Mouse (Mus musculus) layer of hippocampus, postnatal 36 days (tissue): ENCODE measurements at regions not wholly inside any gene's neighbourhood (a gene's known extent, or its start where the extent isn't known, plus 50 kb on each side); places are given as distances from the start of the nearest gene placed in this dataset.
A peak's percentile ranks its signal among the peaks of the same experiment; 100 is the strongest.
"Not testable (repeated sequence)": the region's sequence is repeated elsewhere in the genome, so short reads cannot be mapped to it uniquely, and the experiment has no call there.

Experiments used
- DNase-seq, 2 experiments: peaks; one replicate each; pipeline ENCODE4 v3.0.0; 2022

- no peak for DNase-seq
These were observed 147.9 kb upstream of the Krtap11-1 start for GRCm38 (mm10) chr16:89718921-89719320.

GRCm38 (mm10) chr16:89715716-89716115 lies 144.7 kb upstream of the Krtap11-1 start:
- not testable (repeated sequence) for DNase-seq

DNA sequence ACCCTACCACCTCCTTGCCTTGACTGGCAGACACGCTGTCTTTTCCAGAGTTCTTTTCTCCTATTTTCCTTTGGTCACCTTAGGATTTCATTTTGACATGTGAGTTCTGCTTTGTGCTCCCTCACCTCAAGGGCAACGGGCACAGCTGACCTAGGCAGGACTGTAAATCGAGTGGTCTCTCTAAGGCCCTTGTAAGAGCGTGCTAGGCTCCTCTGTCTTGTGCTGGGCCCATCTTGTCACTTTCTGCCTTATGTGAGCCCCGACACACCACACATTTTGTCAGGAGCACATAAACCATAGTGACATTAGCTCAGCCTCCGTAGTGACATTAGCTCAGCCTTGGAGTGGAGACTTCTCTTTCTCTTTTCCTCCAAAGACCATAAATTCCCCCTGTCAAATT lies 133.3 kb upstream of the Krtap11-1 start:
- DNase-seq = no peak

- DNase-seq = peak; percentile 13 to 16
These were observed 132.2 kb upstream of the Krtap11-1 start for GRCm38 (mm10) chr16:89703158-89703557.

GRCm38 (mm10) chr16:89702406-89702805 lies 131.4 kb upstream of the Krtap11-1 start:
- DNase-seq = no peak

- DNase-seq = no peak
These were observed 130.8 kb upstream of the Krtap11-1 start for GRCm38 (mm10) chr16:89701741-89702140.

DNA sequence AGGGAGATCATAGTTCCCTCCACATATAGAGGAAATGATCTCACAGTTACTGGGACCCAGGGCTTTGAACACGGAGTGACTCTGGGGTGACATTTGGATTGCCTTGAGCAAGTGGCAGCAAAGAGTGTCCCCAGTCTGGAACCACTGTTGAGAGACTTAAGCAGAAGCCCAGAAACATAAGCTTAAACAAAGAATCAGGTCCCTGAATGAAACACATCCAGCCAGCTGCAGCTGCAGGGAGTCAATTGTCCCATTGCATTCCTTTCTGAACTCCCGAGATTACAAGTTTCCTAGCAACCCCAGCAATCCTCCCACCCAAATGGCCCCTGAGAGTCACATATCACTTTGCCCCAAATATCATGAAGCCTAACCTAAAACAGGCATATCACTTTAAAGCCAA lies 128.7 kb upstream of the Krtap11-1 start:
- DNase-seq = no peak

- DNase-seq = no peak
These were observed 124.8 kb upstream of the Krtap11-1 start for GRCm38 (mm10) chr16:89695833-89696232.

- DNase-seq = no peak
These were observed 124.4 kb upstream of the Krtap11-1 start for GRCm38 (mm10) chr16:89695406-89695805.

DNA sequence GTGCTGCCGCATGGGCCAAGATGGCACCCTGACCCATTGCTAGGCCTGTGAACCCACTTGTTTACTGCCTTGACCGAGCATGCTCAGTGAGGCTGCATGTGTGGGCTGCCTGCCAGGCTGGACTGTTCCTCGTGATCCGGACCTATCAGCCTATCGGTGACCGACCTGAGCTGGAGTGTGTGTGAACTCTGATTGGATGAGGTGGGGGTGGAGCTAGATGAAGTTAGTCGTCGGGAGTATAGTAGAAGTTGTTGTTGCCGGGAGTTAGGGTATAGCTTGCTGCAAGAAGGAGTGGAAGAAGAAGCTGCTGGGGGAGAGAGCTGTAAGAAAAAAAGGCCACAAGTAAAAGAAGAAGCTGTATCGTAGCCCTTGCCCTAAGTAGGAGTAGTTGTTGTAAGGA lies 122.3 kb upstream of the Krtap11-1 start:
- DNase-seq = no peak

DNA sequence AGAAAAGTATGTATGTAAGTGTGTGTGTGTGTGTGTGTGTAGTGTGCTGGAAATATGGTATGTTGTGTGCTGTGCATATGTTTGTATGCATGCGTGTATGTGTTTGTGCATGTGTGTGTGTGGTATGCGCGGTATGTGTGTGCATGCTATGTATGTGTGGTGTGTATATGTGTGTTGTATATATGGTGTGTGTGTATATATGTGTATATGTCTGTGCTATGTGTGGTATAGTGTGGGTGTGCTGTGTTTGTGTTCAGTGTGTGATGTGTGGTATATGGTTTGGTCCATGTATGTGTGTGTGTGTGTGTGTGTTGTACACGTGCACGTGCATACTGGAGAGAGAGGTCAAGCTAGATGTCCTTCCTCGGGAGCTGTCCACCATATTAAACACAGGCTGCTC lies 108.5 kb upstream of the Krtap11-1 start:
- no peak for DNase-seq

DNA sequence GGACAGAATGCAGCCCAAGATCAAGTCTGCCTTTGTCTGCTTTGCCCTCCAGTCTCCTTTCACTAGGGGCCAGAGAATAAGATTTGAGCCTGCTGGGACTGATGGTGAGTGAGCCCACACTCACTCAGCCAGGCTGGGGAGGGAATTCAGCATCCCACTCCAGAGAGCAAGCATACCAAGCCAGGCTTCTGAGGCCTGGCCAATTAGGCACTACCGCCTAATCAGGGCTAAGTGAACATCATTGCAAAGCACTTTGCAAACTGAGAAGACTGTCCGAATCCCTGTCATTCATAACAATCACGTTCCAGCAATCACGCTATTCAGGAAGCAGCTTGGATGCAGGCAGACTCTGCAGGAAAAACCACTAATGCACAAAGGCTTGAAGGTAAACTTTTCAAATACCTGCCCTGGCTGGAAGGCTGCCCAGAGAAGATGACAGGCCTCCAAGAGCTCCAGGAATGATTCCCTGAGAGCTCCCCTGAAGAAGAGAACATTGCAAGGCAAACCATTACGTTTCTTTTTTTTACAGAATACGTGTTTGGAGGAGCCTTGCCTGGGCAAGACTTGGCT lies 107.5 kb upstream of the Krtap11-1 start:
- DNase-seq = no peak

DNA sequence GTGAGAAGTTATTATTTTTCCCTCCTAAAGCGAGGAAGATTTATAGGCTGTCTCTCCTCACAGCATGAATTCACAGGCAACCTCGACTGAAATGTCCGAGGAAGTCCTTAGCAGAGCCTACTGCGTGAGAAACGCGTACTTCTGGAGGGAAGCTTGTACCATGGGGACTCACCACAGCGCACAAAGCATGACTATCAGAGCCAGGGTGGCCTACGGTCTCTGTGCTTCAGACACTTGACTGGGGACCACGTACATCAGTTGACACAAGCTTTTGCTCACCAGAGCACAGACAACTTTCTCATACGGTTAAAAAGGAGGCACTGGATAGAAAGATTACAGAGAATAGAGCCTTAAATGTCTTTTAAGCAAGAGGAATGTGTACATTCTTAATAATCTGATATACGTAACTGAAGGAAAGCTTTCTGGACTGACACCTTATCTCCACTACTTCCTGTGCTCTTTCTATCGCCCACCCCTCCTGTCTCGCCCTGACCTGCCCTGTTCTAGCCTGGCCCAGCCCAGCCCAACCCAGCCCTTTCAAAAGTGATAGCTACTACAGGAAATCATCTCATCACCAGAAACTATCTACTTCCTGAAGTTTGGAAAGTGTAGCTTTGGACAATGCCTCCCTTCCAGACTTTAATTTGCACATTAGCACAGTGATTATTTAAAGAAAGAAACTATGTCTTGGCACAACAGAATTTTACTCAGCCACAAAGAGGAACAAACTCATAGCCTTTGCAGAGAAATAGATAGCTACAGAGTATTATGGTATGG lies 104.2 kb upstream of the Krtap11-1 start:
- DNase-seq = no peak

- peak in 1 of 2 experiments; percentile 2 for DNase-seq
These were observed 103.3 kb upstream of the Krtap11-1 start for GRCm38 (mm10) chr16:89674159-89674902.

- DNase-seq = no peak
These were observed 100.3 kb upstream of the Krtap11-1 start for GRCm38 (mm10) chr16:89671188-89671726.

DNA sequence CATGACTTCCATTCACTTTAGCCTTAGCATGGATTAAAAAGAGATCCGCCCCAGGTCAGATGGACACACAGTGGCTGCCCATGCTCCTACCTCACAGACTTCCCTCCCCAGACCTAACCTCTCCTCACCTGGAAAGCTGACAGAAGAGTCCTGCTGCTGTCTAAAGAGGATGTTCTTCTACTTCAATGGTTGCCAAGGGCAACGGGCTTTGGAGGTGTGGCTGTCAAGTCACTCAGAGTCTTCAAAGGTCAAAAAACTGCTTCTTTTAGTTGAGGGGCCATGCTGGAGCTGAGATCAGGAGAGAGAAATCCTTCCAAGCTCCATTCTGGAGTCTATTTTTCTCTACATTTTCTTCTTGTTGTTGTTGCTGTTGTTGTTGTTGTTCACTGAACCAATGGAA lies 89.1 kb upstream of the Krtap11-1 start:
- DNase-seq = no peak

DNA sequence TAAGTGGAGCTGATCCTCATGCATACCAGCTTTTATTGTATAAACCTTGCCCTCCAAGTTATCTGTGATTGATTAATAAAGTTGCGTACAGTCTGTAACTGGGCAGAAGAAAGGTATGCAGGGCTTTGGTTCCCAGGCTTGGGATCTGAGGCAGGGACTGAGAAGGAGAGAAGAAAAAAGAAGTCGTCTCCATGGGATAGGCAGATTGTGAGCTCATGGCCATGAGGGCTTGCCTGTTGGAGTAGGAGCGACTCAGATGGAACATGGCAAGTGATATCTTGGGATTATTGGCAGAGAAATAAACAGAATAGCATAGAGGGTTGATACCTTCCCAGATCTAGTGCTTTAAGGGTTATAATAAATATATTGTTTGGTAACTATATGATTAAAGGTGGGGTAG lies 85.1 kb upstream of the Krtap11-1 start:
- DNase-seq = no peak

DNA sequence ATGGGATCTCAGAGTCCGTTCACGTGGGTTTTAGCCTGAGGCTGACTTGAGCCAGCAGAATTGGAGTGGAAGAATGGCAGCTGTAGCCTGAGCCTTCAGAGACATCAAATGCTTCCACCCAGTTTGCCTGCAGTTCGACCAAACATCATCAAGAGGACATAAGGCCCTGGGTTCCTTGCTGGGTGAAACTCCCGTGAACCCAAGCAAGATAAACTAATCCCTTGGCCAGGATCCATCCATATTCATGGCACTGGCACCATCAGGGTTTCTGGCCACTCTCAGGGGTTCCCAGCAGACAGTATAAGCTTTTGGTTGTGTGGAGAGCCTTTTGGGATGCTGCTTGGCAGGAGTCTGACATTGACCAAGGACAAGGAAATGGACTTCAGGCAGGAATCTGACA lies 77.7 kb upstream of the Krtap11-1 start:
- DNase-seq = no peak

DNA sequence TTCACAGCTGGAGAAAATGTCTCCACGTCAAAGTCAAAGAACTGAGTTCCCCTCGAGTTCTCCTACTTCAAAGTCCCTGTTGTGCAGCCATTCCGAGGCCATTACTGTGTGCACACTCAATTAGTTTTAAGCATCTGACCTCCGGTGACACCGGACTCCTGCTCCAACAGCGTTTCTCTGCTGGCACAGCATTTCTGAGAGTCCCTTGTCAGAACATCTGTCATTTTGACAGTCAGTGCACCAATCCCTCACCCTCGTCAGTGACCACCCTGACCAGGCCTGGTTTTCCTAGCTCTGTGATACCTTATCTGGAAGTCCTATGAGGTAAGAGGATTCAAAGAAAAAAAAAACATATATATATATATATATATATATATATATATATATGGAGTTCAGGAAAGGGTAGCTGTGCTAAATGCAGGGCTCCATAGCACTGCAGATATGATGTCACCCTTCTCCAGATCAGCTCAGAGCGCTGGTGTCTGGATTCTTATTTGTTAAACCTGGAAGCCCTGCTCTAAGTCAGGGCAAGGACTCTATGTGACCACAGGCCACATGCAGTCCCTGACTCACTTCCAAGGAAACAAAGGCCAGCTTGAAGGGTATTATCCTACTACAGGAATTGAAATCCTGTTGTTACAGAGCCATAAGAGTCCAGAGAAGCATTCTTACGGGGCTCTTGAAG lies 63.1 kb upstream of the Krtap11-1 start:
- no peak for DNase-seq

GRCm38 (mm10) chr16:89632114-89632622 lies 61.2 kb upstream of the Krtap11-1 start:
- DNase-seq = no peak

DNA sequence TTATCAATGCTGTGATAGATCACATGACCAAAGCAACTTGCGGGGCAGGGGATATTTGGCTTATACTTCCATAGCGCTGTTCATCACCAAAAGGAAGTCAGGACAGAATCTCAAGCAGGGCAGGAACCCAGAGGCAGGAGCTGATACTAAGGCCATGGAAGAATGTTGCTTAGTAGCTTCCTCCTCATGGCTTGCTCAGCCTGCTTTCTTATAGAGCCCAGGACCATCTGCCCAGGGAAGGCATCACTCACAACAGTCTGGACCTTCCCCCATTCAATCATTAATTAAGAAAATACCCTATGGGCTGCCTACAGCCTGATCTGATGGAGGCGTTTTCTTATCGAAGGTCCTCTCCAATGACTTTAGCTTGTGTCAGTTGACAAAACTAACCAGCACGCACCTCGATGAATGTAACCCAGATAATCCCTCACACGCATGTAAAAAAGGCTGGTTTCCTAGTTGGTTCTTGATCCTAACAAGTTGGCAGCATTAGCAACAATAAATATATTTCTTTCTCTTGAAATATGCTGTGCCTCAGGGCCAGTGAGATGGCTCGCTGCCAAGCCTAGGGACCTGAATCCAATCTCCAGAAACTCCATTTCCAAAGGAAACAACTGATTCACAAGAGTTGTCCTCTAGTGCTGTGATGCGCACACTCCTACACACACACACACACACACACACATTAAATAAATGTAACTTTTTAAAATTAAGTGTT lies 60.6 kb upstream of the Krtap11-1 start:
- DNase-seq = no peak

DNA sequence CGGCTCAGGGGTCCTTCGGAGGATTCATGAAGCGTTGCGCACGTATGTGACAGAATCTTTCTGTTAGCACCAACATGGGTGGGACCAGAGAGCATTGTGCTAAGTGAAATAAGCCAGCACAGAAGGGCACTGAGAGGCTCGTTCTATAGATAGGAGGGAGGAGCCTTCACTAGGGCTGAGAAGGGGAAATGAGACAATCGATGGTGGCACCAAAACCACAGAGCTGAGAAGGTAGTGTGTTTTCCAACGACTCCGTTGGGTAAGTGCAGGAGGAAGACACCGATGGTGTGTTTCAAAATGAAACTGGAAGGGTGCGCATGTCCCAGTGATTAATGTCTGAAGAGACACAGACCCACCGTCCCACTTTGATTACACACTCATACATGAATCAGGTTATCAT lies 54.7 kb upstream of the Krtap11-1 start:
- no peak for DNase-seq
